Mouse (Mus musculus) liver, embryonic 15.5 days (tissue): ENCODE results near the gene Tomm70a. TPM values are rescaled to one million over a fixed set of nuclear protein-coding genes. Genes with fewer than 3 reads are reported as not detected.

Experiments used
- ATAC-seq: fragments of 200-750 bp; cut with Nextera tagmentation; 2 replicates; pipeline ENCODE4 v1.8.0; 2017; ENCODE audit warnings: moderate number of reproducible peaks, mild to moderate bottlenecking, moderate library complexity; ENCODE audit not compliant: insufficient read depth
- H3K27ac ChIP-seq: fragments of 300-500 bp; sonication (generic); replicated peaks from 2 replicates; pipeline ENCODE4 v1.5.1; 2015; ENCODE audit warnings: mild to moderate bottlenecking, inconsistent platforms
- H3K27me3 ChIP-seq: fragments of 300-500 bp; sonication (generic); 2 replicates; pipeline ENCODE4 v1.6.1; 2015; ENCODE audit warnings: mild to moderate bottlenecking, inconsistent platforms
- H3K36me3 ChIP-seq: fragments of 300-500 bp; sonication (generic); replicated peaks from 2 replicates; pipeline ENCODE4 v1.6.1; 2015; ENCODE audit warnings: moderate library complexity, mild to moderate bottlenecking, inconsistent platforms
- H3K4me1 ChIP-seq: fragments of 300-500 bp; sonication (generic); replicated peaks from 2 replicates; pipeline ENCODE4 v1.6.1; 2015; ENCODE audit warnings: inconsistent platforms
- H3K4me2 ChIP-seq: fragments of 300-500 bp; sonication (generic); 2 replicates; pipeline ENCODE4 v1.6.1; 2015; ENCODE audit warnings: moderate library complexity, mild to moderate bottlenecking, inconsistent platforms
- H3K4me3 ChIP-seq: fragments of 300-500 bp; sonication (generic); replicated peaks from 2 replicates; pipeline ENCODE4 v1.5.1; 2015; ENCODE audit warnings: mild to moderate bottlenecking, inconsistent platforms
- H3K9ac ChIP-seq: fragments of 300-500 bp; sonication (generic); 2 replicates; pipeline ENCODE4 v1.6.1; 2015; ENCODE audit warnings: moderate library complexity, mild to moderate bottlenecking, inconsistent platforms
- H3K9me3 ChIP-seq: fragments of 300-500 bp; sonication (generic); replicated peaks from 2 replicates; pipeline ENCODE4 v1.6.1; 2016; ENCODE audit warnings: inconsistent platforms
- WGBS: fragments of 180-500 bp; shearing (Covaris S2); methylation state at CpG from one replicate; pipeline ENCODE4 v1.1.7; 2015; ENCODE audit warnings: mixed read lengths; ENCODE audit not compliant: insufficient replicate concordance; 5-methylcytosine and 5-hydroxymethylcytosine counted together
- polyA plus RNA-seq: library from polyadenylated mRNA; unstranded; fragments of >200 nt; fragmentation: Nextera tagmentation; extraction: Ambion mirVana; gene quantifications from 2 replicates; pipeline ENCODE4 v1.2.1, GENCODE M21; 2015

Tomm70a gene
- polyA plus RNA-seq, 1 experiment from 2014 or later: 22.0 TPM

DNA sequence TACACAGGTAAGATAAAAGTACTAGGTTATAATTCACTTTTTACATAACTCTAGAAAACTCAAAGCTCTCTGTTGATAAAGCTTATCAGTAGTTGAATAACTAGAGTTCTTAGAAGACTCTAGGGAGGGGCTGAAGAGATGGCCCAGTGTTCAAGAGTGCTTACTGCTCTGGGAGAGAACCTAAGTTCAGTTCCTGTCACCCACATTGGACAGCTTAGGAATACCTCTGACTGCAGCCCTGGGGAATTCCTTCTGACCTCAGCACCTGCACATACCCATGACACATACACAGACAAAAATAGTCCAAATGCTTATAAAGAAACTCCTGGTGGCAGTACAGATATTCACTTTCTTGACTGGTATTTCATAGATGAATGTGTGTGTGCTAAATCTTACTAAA lies 34.4 kb downstream of the Tomm70a start:
- peaks cover 53% of the 10 kb centered on the region for H3K36me3 ChIP-seq

DNA sequence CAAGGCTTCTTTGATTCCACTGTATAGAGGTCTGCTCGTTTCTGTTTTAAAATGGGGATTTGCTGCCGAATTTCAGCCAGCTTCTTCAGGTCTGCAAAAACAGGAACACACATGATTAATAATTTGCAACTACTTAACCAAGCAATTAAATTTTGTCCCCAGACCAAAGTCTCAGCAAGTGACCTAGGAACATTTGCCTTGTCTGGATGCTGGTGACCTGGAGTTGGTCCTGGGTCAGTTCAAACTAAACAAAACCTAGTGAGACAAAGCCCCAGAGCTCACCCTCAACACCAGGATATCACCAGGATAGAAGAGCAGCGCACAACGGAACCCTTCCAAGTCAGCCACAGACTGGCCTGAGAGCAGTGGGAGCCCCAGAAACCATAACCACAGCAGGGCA lies 35.6 kb downstream of the Tomm70a start:
- Histone ChIP-seq H3K27ac (no peak overlapping the region), H3K4me2 (no peak overlapping the region), H3K4me3 (no peak overlapping the region), H3K27me3 (no peaks in the 10 kb centered on the region), H3K4me1 (peaks cover 16% of the 10 kb centered on the region), H3K36me3 (peaks cover 58% of the 10 kb centered on the region), H3K9me3 (no peaks in the 10 kb centered on the region), H3K9ac (no peak overlapping the region)
- WGBS: 79% methylated on average over 4 of the region's 4 CpGs
- ATAC-seq: no peak

More for the DNA sequence above, 34.4 kb downstream of the Tomm70a start:
- peak; percentile 75 for ATAC-seq
- Histone ChIP-seq H3K4me3 (no peak overlapping the region), H3K4me2 (no peak overlapping the region), H3K27ac (no peak overlapping the region), H3K9ac (no peak overlapping the region), H3K27me3 (no peaks in the 10 kb centered on the region), H3K4me1 (peaks cover 16% of the 10 kb centered on the region), H3K9me3 (no peaks in the 10 kb centered on the region)

DNA sequence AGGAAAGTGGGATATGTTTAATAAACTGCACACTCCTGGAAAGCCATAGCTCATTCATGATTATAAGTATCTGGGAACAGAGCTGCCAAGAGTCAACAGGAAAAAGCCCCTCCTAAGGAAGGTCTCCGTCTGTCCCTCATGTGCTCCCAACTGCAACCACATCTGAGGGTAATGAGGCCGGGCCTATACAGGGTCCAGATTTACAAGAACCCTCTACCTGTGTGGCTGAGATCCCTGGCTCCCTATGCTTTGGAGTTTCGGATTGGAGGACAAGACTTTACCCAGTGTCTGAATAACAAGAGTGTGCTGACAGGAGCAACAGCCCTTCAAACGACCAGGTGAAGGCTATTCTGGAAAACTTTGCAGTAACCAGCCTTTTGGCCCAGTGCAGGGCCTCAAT lies 36.2 kb downstream of the Tomm70a start:
- Histone ChIP-seq H3K27me3 (no peaks in the 10 kb centered on the region), H3K4me3 (no peak overlapping the region), H3K36me3 (peaks cover 54% of the 10 kb centered on the region), H3K9me3 (no peaks in the 10 kb centered on the region), H3K4me2 (no peak overlapping the region), H3K27ac (no peak overlapping the region), H3K4me1 (peaks cover 16% of the 10 kb centered on the region), H3K9ac (no peak overlapping the region)
- ATAC-seq: no peak
- 60% methylated on average over 4 of the region's 4 CpGs for WGBS

DNA sequence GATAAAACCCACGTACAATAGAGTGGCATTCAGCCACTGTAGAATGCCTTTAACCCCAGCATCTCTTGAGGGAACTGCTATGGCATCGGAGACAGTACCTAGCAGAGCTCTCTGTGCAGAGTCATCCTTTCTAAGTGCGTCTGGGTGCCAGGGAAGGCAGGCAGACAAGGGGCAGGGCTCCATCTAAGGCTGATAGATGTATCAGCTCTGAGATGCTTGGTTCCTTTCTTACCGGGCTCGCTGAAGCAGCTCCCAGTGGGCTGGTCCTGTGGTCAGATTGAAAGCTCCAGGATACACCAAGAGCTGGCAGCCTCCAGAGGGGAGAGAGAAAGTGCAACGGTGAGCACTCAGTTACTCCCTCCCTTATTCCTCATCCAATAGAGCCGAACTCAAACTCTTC lies 38.3 kb downstream of the Tomm70a start:
- ATAC-seq: no peak
- 61% methylated on average over 7 of the region's 7 CpGs for WGBS
- Histone ChIP-seq H3K9ac (no peak overlapping the region), H3K27ac (no peak overlapping the region), H3K4me2 (no peak overlapping the region), H3K4me3 (no peak overlapping the region), H3K4me1 (peaks cover 16% of the 10 kb centered on the region), H3K27me3 (no peaks in the 10 kb centered on the region), H3K36me3 (peaks cover 52% of the 10 kb centered on the region), H3K9me3 (no peaks in the 10 kb centered on the region)

GRCm38 (mm10) chr16:57162841-57163240 lies 41.3 kb downstream of the Tomm70a start:
- H3K4me2 ChIP-seq: no peak overlapping the region
- H3K9me3 ChIP-seq: no peaks in the 10 kb centered on the region
- no peak overlapping the region for H3K27ac ChIP-seq
- H3K9ac ChIP-seq: no peak overlapping the region
- H3K4me1 ChIP-seq: peaks cover 32% of the 10 kb centered on the region
- H3K36me3 ChIP-seq: peaks cover 35% of the 10 kb centered on the region
- no peaks in the 10 kb centered on the region for H3K27me3 ChIP-seq
- no peak overlapping the region for H3K4me3 ChIP-seq
- WGBS: 73% methylated on average over 5 of the region's 5 CpGs
- ATAC-seq: no peak

DNA sequence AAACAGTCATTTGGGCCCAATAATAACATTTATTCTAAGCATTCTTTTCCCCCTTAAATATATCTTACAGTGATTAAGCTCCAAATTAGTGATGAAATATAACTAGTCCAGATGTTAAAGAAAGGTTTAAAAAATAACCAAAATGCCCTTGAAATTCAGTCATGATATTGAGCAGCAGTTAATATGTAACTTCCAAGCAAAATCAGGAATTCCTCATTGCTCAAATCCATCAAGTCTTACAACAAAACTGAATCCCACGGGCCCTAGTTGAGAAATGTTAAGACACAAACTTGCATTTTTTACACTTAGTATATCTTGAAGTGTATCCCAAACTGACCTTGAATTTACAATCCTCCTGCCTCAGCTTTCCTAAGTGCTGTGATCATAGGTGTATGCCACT lies 42.2 kb downstream of the Tomm70a start:
- Histone ChIP-seq H3K27me3 (no peaks in the 10 kb centered on the region), H3K4me3 (no peak overlapping the region), H3K36me3 (peaks cover 28% of the 10 kb centered on the region), H3K4me1 (peaks cover 28% of the 10 kb centered on the region), H3K27ac (no peak overlapping the region; the same call in 1 of the 2 replicates), H3K9ac (no peak overlapping the region), H3K4me2 (no peak overlapping the region), H3K9me3 (no peaks in the 10 kb centered on the region)
- 58% methylated on average over 1 of the region's 1 CpGs for WGBS
- no peak for ATAC-seq

DNA sequence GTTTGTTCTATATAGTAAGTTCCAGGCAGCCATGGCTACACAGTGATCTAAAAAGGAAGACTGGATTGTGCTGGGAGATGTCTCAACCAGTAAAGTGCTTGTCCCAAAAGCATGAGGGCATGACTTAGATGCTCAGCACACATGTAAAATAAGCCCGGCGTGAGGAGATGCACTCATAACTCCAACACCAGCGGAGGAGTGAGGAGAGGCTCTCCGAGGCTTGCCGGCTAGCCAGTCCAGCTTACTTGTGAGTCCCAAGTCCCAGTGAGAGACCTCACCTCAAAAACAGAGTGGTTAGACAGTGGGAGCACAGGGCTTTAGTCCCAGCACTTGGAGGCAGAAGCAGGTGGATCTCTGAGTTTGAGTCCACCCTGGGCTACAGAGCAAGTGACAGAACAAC lies 43.7 kb downstream of the Tomm70a start:
- Histone ChIP-seq H3K4me1 (peaks cover 28% of the 10 kb centered on the region), H3K4me3 (no peak overlapping the region), H3K9me3 (no peaks in the 10 kb centered on the region), H3K27ac (no peak overlapping the region), H3K27me3 (no peaks in the 10 kb centered on the region), H3K36me3 (peaks cover 22% of the 10 kb centered on the region), H3K4me2 (no peak overlapping the region), H3K9ac (no peak overlapping the region)
- WGBS: 89% methylated on average over 5 of the region's 5 CpGs
- no peak for ATAC-seq

DNA sequence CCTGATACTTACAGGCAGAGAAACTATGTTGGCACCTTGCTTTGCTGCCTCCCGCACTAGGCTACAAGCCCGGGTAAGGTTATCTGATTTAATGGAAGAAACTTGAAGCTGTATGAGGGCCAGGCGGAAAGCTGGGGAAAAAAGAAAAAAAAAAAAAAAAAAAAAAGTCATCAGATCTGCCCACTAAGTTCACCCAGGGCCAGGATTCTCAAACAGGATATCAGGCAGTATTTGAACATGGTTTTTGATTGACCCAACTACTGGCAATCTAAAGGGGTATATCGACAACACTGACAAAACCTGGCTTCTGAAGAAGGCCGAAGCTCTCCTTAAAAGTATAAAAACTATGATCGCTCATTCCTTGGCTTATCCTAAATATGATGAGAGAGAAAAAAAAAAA lies 44.6 kb downstream of the Tomm70a start:
- peak overlapping the region; percentile 82 for H3K4me3 ChIP-seq
- no peak for ATAC-seq
- H3K4me2 ChIP-seq: peak overlapping the region; percentile 93
- no peak overlapping the region; the same call in 1 of the 2 replicates for H3K9ac ChIP-seq
- H3K4me1 ChIP-seq: peaks cover 28% of the 10 kb centered on the region
- WGBS: 55% methylated on average over 6 of the region's 6 CpGs
- no peaks in the 10 kb centered on the region for H3K27me3 ChIP-seq
- H3K27ac ChIP-seq: no peak overlapping the region
- no peaks in the 10 kb centered on the region for H3K9me3 ChIP-seq
- H3K36me3 ChIP-seq: peaks cover 19% of the 10 kb centered on the region

DNA sequence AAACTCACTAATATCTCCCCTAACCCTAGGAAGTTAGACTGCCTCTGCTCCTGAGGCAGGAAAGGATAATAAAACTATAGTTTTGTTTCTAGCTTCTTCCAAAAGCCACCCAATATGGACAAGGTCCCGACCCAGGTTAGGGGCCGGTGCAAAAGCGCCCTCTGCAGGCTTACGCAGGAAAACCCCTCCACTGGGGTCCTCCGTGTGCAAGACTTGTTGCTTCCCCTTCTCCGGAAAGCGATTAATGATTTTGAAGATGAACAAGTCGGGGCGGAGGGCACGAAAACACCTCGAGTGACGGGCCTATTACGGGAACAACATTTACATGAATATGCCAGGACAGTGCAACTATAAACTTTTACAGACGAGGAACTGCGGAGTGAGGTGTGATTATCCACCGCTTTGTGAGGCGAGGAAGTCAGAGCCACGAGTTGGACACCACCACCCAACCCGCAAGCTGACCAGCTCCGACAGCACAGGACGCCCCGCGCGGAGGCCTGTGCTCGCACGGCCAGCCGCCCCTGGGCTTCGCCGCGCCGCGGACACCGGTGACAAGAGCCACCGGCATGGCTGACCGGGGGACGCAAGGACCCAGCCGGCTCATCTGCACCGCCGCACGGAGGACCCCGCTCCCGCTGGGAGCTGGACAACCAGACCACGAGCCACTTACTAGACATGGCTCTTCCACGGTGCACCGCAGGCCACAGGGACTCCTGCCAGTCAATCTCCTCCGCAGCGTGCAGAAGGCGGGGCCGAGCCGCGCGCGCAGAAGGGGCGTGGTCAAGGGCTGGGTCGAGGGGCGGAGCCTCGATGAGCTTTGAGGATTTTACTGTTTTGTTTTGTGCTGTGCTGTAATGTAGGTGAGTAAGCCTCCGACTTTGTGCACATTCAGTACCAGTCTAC lies 45.4 kb downstream of the Tomm70a start, which contains the start of gene Nit2:
TSS of gene Nit2 (minus strand) at position 731 of the 903 bp plus-strand sequence.
- peak; percentile 93 for ATAC-seq
- peak within 1 kb of the TSS; percentile 81 for H3K27ac ChIP-seq
- H3K27me3 ChIP-seq: no peaks in the 10 kb centered on the region
- WGBS: under 1% methylated on average over 58 of the region's 58 CpGs
- peak within 1 kb of the TSS; percentile 82 for H3K4me3 ChIP-seq
- H3K4me2 ChIP-seq: peak within 1 kb of the TSS; percentile 93
- H3K4me1 ChIP-seq: peaks cover 28% of the 10 kb centered on the region
- H3K9me3 ChIP-seq: no peaks in the 10 kb centered on the region
- peak within 1 kb of the TSS; percentile 79 for H3K9ac ChIP-seq
- H3K36me3 ChIP-seq: peaks cover 20% of the 10 kb centered on the region

DNA sequence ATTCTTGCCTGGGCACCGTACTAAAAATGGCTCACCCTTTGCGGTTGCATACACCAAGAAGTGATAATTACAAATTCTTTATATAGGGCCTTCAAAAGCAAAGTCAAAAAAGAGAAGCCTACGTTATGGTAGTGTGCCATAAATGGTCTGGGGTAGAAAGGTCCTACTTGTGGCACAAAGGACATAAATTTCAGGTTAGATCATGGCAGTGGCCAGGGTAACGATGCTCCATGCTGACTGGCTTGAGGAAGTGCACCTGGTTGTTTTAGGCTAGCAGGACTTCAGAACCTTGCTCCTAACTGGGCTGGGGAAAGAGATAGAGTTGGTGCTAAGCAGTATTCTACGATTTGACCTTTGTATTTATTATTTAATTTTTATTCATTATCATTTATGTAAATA lies 46.0 kb downstream of the Tomm70a start:
- peak overlapping the region; percentile 93 for H3K4me2 ChIP-seq
- peaks cover 28% of the 10 kb centered on the region for H3K4me1 ChIP-seq
- peak overlapping the region; percentile 82 for H3K4me3 ChIP-seq
- 0 out of 2 replicates have a peak overlapping the region, but pooled peaks have one; percentile 7 for H3K9ac ChIP-seq
- 24% methylated on average over 5 of the region's 5 CpGs for WGBS
- 0 out of 2 replicates have a peak, but pooled peaks have one; percentile 6 for ATAC-seq
- no peaks in the 10 kb centered on the region for H3K27me3 ChIP-seq
- H3K27ac ChIP-seq: no peak overlapping the region
- H3K36me3 ChIP-seq: peaks cover 20% of the 10 kb centered on the region
- H3K9me3 ChIP-seq: no peaks in the 10 kb centered on the region

- ATAC-seq: no peak
- H3K36me3 ChIP-seq: peaks cover 23% of the 10 kb centered on the region
- no peaks in the 10 kb centered on the region for H3K27me3 ChIP-seq
- WGBS: 70% methylated on average over 4 of the region's 4 CpGs
- no peak overlapping the region for H3K4me3 ChIP-seq
- no peak overlapping the region for H3K9ac ChIP-seq
- H3K9me3 ChIP-seq: no peaks in the 10 kb centered on the region
- H3K4me1 ChIP-seq: peaks cover 28% of the 10 kb centered on the region
- no peak overlapping the region for H3K27ac ChIP-seq
- no peak overlapping the region for H3K4me2 ChIP-seq
These were observed 46.7 kb downstream of the Tomm70a start for GRCm38 (mm10) chr16:57168236-57168635.
